9 mouse cellular contexts compared by ENCODE assay signal in genomic region chr4:43672070-43672469, GRCm38 (mm10). TPM values are rescaled to one million over a fixed set of nuclear protein-coding genes. Genes with fewer than 3 reads are reported as not detected.
DNase-seq lines count a peak whose midpoint lies in the region; ATAC-seq and TF ChIP-seq lines count a peak whose summit lies in the region.
"Had no signal": no experiment of that assay in that cellular context is flagged by ENCODE, and none has a peak within 500 bp of the region (broad histone marks: within the 10 kb centered on the region; RNA-seq: fewer than 3 reads in every experiment).

No protein-coding gene starts in this region.

- peak; percentile 41; the same call in 1 of the 2 replicates for ATAC-seq in cerebellum, adult (ENCODE audit: insufficient number of reproducible peaks, low FRiP score, low TSS enrichment)
- peak; percentile 25; the same call in 1 of the 2 replicates for ATAC-seq in forebrain, postnatal 0 days
- peak; percentile 24; the same call in 1 of the 2 replicates for ATAC-seq in hindbrain, embryonic 14.5 days (ENCODE audit: low FRiP score)
- ATAC-seq in megakaryocyte-erythroid progenitor cell, adult 5-6 weeks (replicated peaks; ENCODE audit: low FRiP score, low TSS enrichment, poor library complexity, severe bottlenecking), result peak; percentile 54

- H3K36me3 ChIP-seq in forebrain, postnatal 0 days (ENCODE audit: insufficient read depth), result peaks cover 30% of the 10 kb centered on the region
- peaks cover 33% of the 10 kb centered on the region for H3K36me3 ChIP-seq in hindbrain, embryonic 14.5 days (replicated peaks; ENCODE audit: control insufficient read depth, insufficient read depth)

- DNase-seq in MN1 (ENCODE audit: low spot score), result peak; percentile 75
- DNase-seq in forebrain, postnatal 0 days, result peak; percentile 90
- DNase-seq in hindbrain, embryonic 14.5 days (ENCODE audit: low spot score), result peak; percentile 94
- DNase-seq in layer of hippocampus, postnatal 25 days (ENCODE audit: extremely low spot score in 1 of 2, low spot score in 1 of 2), result peak; percentile 78 to 99
- peak; percentile 92 to 94 for DNase-seq in right cerebral cortex, adult 2 months (ENCODE audit: low spot score in 2 of 2)
- peak; percentile 56 for DNase-seq in urinary bladder, postnatal 10 days (ENCODE audit: low spot score)

- no peak overlapping the region for H3K9ac ChIP-seq in forebrain, postnatal 0 days
- H3K9ac ChIP-seq in hindbrain, embryonic 14.5 days, result peak overlapping the region; percentile 39

- no peak overlapping the region for H3K4me3 ChIP-seq in forebrain, postnatal 0 days (ENCODE audit: low read depth, low read length)
- H3K4me3 ChIP-seq in hindbrain, embryonic 14.5 days (replicated peaks; ENCODE audit: low read length), result peak overlapping the region; percentile 12; the same call in 1 of the 2 replicates

- TF ChIP-seq CTCF in forebrain, postnatal 0 days (IDR thresholded peaks at IDR 0.05; ENCODE audit: low read depth), result peak; percentile 80

- WGBS in forebrain, postnatal 0 days, result 6% methylated on average over 2 of the region's 2 CpGs
- WGBS in hindbrain, embryonic 14.5 days, result 5% methylated on average over 2 of the region's 2 CpGs

- no peaks in the 10 kb centered on the region for H3K9me3 ChIP-seq in forebrain, postnatal 0 days (ENCODE audit: low read length)
- no peaks in the 10 kb centered on the region for H3K9me3 ChIP-seq in hindbrain, embryonic 14.5 days (ENCODE audit: control insufficient read depth, low read length)

- peaks cover 35% of the 10 kb centered on the region for H3K4me1 ChIP-seq in forebrain, postnatal 0 days (ENCODE audit: insufficient read depth)
- H3K4me1 ChIP-seq in hindbrain, embryonic 14.5 days (replicated peaks; ENCODE audit: control insufficient read depth, insufficient read depth, low read length), result peaks cover 38% of the 10 kb centered on the region

- H3K27ac ChIP-seq in forebrain, postnatal 0 days (ENCODE audit: low read depth, low read length), result no peak overlapping the region
- no peak overlapping the region for H3K27ac ChIP-seq in hindbrain, embryonic 14.5 days

- H3K27me3 ChIP-seq in forebrain, postnatal 0 days (ENCODE audit: insufficient read depth, low read length), result no peaks in the 10 kb centered on the region
- 0 out of 2 replicates have a peak, but pooled peaks cover 2% of the 10 kb centered on the region for H3K27me3 ChIP-seq in hindbrain, embryonic 14.5 days (ENCODE audit: control insufficient read depth, insufficient read depth, low read length)

- peak overlapping the region; percentile 96; the same call in 1 of the 2 replicates for H3K4me2 ChIP-seq in forebrain, postnatal 0 days (ENCODE audit: low read depth)
- H3K4me2 ChIP-seq in hindbrain, embryonic 14.5 days (replicated peaks), result peak overlapping the region; percentile 82

RNA-seq across cellular contexts. Expression of gene Fam221b, which starts 3.1 kb away (rescaled TPM):
- total RNA-seq in forebrain, postnatal 0 days (2014; rRNA removed), result 0.08 TPM in 1 of 2 replicates, not detected in the other
- 1.6 TPM in 2 replicates for polyA plus RNA-seq in forebrain, postnatal 0 days (2015; fragmentation: Nextera tagmentation; extraction: Ambion mirVana)
- 1.9 and 2.2 TPM in 2 replicates for polyA plus RNA-seq in hindbrain, embryonic 14.5 days (2014; fragmentation: Nextera tagmentation; extraction: Ambion mirVana)
- total RNA-seq in layer of hippocampus, postnatal 25 days (2021), result 1 to 10 TPM; 1.2 to 1.3 TPM
- total RNA-seq in megakaryocyte-erythroid progenitor cell, adult 5-6 weeks (2014; fragmentation: Nextera tagmentation), result not detected in 2 replicates
- 0.15 and 0.28 TPM in 2 replicates for total RNA-seq in megakaryocyte-erythroid progenitor cell, adult 5-6 weeks (2017)

RNA-seq across cellular contexts. Expression of gene Tmem8b, which starts 3.3 kb away (rescaled TPM):
- 21.3 and 27.4 TPM in 2 replicates for total RNA-seq in forebrain, postnatal 0 days (2014; rRNA removed)
- 8.2 and 14.1 TPM in 2 replicates for polyA plus RNA-seq in forebrain, postnatal 0 days (2015; fragmentation: Nextera tagmentation; extraction: Ambion mirVana)
- 8.7 and 10.5 TPM in 2 replicates for polyA plus RNA-seq in hindbrain, embryonic 14.5 days (2014; fragmentation: Nextera tagmentation; extraction: Ambion mirVana)
- total RNA-seq in layer of hippocampus, postnatal 25 days (2021), result 10 to 100 TPM; 66.5 to 70.9 TPM
- total RNA-seq in megakaryocyte-erythroid progenitor cell, adult 5-6 weeks (2014; fragmentation: Nextera tagmentation), result 1.2 and 2.5 TPM in 2 replicates
- total RNA-seq in megakaryocyte-erythroid progenitor cell, adult 5-6 weeks (2017), result 0.38 and 1.6 TPM in 2 replicates

RNA-seq across cellular contexts. Expression of gene Hint2, which starts 15.8 kb away (rescaled TPM):
- 53.6 and 61.9 TPM in 2 replicates for total RNA-seq in forebrain, postnatal 0 days (2014; rRNA removed)
- polyA plus RNA-seq in forebrain, postnatal 0 days (2015; fragmentation: Nextera tagmentation; extraction: Ambion mirVana), result 80.0 and 101 TPM in 2 replicates
- 70.1 and 77.0 TPM in 2 replicates for polyA plus RNA-seq in hindbrain, embryonic 14.5 days (2014; fragmentation: Nextera tagmentation; extraction: Ambion mirVana)
- total RNA-seq in layer of hippocampus, postnatal 25 days (2021), result 10 to 100 TPM; 36.6 to 38.8 TPM
- 70.7 and 73.0 TPM in 2 replicates for total RNA-seq in megakaryocyte-erythroid progenitor cell, adult 5-6 weeks (2014; fragmentation: Nextera tagmentation)
- 43.1 and 63.0 TPM in 2 replicates for total RNA-seq in megakaryocyte-erythroid progenitor cell, adult 5-6 weeks (2017)

RNA-seq across cellular contexts. Expression of gene Spag8, which starts 18.7 kb away (rescaled TPM):
- 5.8 and 6.1 TPM in 2 replicates for total RNA-seq in forebrain, postnatal 0 days (2014; rRNA removed)
- 6.0 and 9.1 TPM in 2 replicates for polyA plus RNA-seq in forebrain, postnatal 0 days (2015; fragmentation: Nextera tagmentation; extraction: Ambion mirVana)
- 5.5 and 9.3 TPM in 2 replicates for polyA plus RNA-seq in hindbrain, embryonic 14.5 days (2014; fragmentation: Nextera tagmentation; extraction: Ambion mirVana)
- 1 to 10 TPM; 1.4 to 1.5 TPM for total RNA-seq in layer of hippocampus, postnatal 25 days (2021)
- 1.6 TPM in 1 of 2 replicates, not detected in the other for total RNA-seq in megakaryocyte-erythroid progenitor cell, adult 5-6 weeks (2014; fragmentation: Nextera tagmentation)
- total RNA-seq in megakaryocyte-erythroid progenitor cell, adult 5-6 weeks (2017), result not detected in 2 replicates

RNA-seq across cellular contexts. Expression of gene Olfr70, which starts 28.5 kb away (rescaled TPM):
- not detected in 2 replicates for total RNA-seq in forebrain, postnatal 0 days (2014; rRNA removed)
- polyA plus RNA-seq in forebrain, postnatal 0 days (2015; fragmentation: Nextera tagmentation; extraction: Ambion mirVana), result not detected in 2 replicates
- not detected in 2 replicates for polyA plus RNA-seq in hindbrain, embryonic 14.5 days (2014; fragmentation: Nextera tagmentation; extraction: Ambion mirVana)
- total RNA-seq in layer of hippocampus, postnatal 25 days (2021), result not detected
- total RNA-seq in megakaryocyte-erythroid progenitor cell, adult 5-6 weeks (2014; fragmentation: Nextera tagmentation), result not detected in 2 replicates
- total RNA-seq in megakaryocyte-erythroid progenitor cell, adult 5-6 weeks (2017), result not detected in 2 replicates
- polyA plus RNA-seq: heart, embryonic 16.5 days had no signal
